Mouse (Mus musculus) MEL (cell line): Measurements from ENCODE around the gene Cacna1g.

ENCODE experiments used
- CTCF ChIP-seq, 3 experiments: IDR thresholded peaks in 2 of 3; conservative IDR thresholded peaks in 1 of 3; 2 replicates each; pipeline ENCODE4 v1.5.1; 2011 to 2012; ENCODE audit warnings: low read length in 3 of 3, low read depth in 2 of 3, mild to moderate bottlenecking in 2 of 3, improper control_type of control experiment in 1 of 3, inconsistent platforms in 1 of 3, mixed read lengths in 1 of 3, moderate library complexity in 1 of 3; ENCODE audit not compliant: control insufficient read depth in 1 of 3, insufficient read depth in 1 of 3, poor library complexity in 1 of 3, severe bottlenecking in 1 of 3
- GATA1 ChIP-seq: IDR thresholded peaks from 2 replicates; pipeline ENCODE4 v1.6.1; 2011; ENCODE audit warnings: low read depth, low read length, improper control_type of control experiment
- NRF1 ChIP-seq: IDR thresholded peaks from 2 replicates; pipeline ENCODE4 v1.6.1; 2014; ENCODE audit warnings: low read depth, mild to moderate bottlenecking, inconsistent platforms, low read length, improper control_type of control experiment, moderate library complexity; ENCODE audit not compliant: poor library complexity, insufficient read depth, severe bottlenecking
- POLR2A ChIP-seq, 2 experiments: IDR thresholded peaks; 2 replicates each; pipeline ENCODE4 v1.6.1; 2011 to 2012; ENCODE audit warnings: low read length in 2 of 2, mild to moderate bottlenecking in 2 of 2, control low read depth in 1 of 2, improper control_type of control experiment in 1 of 2, low read depth in 1 of 2, moderate library complexity in 1 of 2; ENCODE audit not compliant: control insufficient read depth in 1 of 2, insufficient read depth in 1 of 2, poor library complexity in 1 of 2
- POLR2AphosphoS5 ChIP-seq: IDR thresholded peaks from 2 replicates; pipeline ENCODE4 v1.6.1; 2012; ENCODE audit warnings: low read depth, borderline replicate concordance, mild to moderate bottlenecking, inconsistent platforms, low read length, moderate library complexity, mixed read lengths
- TBP ChIP-seq: IDR thresholded peaks from 2 replicates; pipeline ENCODE4 v1.8.0; 2011; ENCODE audit warnings: low read depth, low read length, improper control_type of control experiment
- ZNF384 ChIP-seq: IDR thresholded peaks from 2 replicates; pipeline ENCODE4 v1.6.1; 2012; ENCODE audit warnings: low read depth, mild to moderate bottlenecking, inconsistent platforms, low read length, improper control_type of control experiment

- TF ChIP-seq ZNF384, result no peak
- no peak for TF ChIP-seq CTCF (IDR thresholded peaks at IDR 0.05 in 2 of 3, conservative IDR thresholded peaks at IDR 0.05 in 1 of 3; ENCODE audit: control insufficient read depth in 1 of 3, insufficient read depth in 1 of 3, low read depth in 2 of 3, low read length in 3 of 3, poor library complexity in 1 of 3, severe bottlenecking in 1 of 3)
- TF ChIP-seq TBP, result no peak
- no peak for TF ChIP-seq POLR2A (IDR thresholded peaks at IDR 0.05; ENCODE audit: control insufficient read depth in 1 of 2, insufficient read depth in 1 of 2, low read depth in 1 of 2, low read length in 2 of 2, poor library complexity in 1 of 2)
- no peak for TF ChIP-seq POLR2AphosphoS5
- no peak for TF ChIP-seq NRF1
- TF ChIP-seq GATA1, result no peak
Observed at GRCm38 (mm10) chr11:94379061-94379460, 94.9 kb downstream of the Cacna1g start.
